Mouse (Mus musculus) heart, adult 2 months (tissue): ENCODE data around the gene Cbln3.

Experiments
- CTCF ChIP-seq: fragments of 200-600 bp; IDR thresholded peaks from 2 replicates; pipeline ENCODE4 v1.8.1; 2022; ENCODE audit warnings: antibody characterized with exemption, mild to moderate bottlenecking, moderate library complexity
- EP300 ChIP-seq: fragments of 200-500 bp; IDR thresholded peaks from 2 replicates; pipeline ENCODE4 v1.6.1; 2011; ENCODE audit warnings: low read depth, low read length, control low read depth; ENCODE audit not compliant: insufficient read depth
- POLR2A ChIP-seq: fragments of 200-500 bp; IDR thresholded peaks from 2 replicates; pipeline ENCODE4 v1.6.1; 2011; ENCODE audit warnings: mild to moderate bottlenecking, low read depth, low read length, control low read depth; ENCODE audit not compliant: insufficient read depth

DNA sequence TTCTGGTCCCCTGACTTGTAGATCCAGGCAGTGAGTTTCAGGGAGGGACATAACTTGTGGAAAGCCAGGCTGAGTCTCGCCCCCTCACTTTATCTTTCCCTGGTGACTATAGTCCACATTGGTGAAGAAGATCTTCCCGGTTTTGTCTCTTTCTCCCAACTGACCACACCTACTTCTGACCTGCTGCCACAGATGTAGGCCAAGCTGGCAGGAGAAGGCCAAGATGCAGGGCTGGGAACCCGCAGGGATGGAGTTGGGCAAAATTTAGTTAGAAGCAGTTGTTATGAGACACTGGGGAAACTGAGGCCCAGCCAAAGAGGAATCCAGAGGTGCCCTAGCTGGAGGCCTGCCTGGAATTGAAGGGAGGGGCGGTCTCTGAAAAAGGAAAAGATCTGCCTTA lies 51.1 kb downstream of the Cbln3 start:
- TF ChIP-seq POLR2A (no peak), EP300 (no peak), CTCF (no peak)
